Mouse (Mus musculus) thymus, postnatal 25 days (tissue): ENCODE measurements around the gene Gm6356.
"Not testable (repeated sequence)": the region's sequence is repeated elsewhere in the genome, so short reads cannot be mapped to it uniquely, and the experiment has no call there.

Experiments used
- DNase-seq: peaks from one replicate; pipeline ENCODE4 v3.0.0; 2022

The Gm6356 gene

DNA sequence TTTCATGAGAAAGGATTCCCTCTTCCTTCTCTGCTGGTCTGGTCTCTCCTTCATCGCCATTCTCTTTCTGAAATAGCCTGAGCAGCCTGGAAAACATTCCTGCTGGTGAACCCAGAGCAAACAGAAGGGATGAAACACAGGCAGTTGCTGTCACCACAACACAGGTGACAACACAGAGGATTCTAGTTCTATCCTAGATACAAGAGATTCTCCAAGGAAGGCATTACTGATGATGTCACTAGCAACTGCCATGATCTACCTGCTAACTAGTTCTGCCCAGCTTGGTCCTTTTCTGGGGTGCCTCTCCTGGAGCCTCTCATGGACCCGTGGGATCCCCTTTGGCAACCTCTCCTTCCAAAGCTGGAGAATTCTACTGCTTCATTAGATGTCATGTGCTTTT, at the start of gene Gm6356:
Gm6356 (minus strand) TSS at position 101 of the 400 bp plus-strand sequence.
- DNase-seq = not testable (repeated sequence)
